Mouse (Mus musculus) fibroblast of lung, adult 2 months (primary cell): ENCODE data around the gene Psmd9.

Experiments used
- DNase-seq: peaks from one replicate; pipeline ENCODE4 v3.0.0-alpha.2; 2011; ENCODE audit warnings: low read depth

Psmd9 gene

GRCm38 (mm10) chr5:123137044-123137909 is 31.9 kb upstream of the Psmd9 start:
- DNase-seq, result peak; percentile 89

GRCm38 (mm10) chr5:123137910-123138229 is 31.3 kb upstream of the Psmd9 start:
- DNase-seq, result no peak

GRCm38 (mm10) chr5:123138230-123138911 is 30.8 kb upstream of the Psmd9 start:
- peak; percentile 78 for DNase-seq

- DNase-seq, result no peak
Observed at GRCm38 (mm10) chr5:123138953-123139721, 30.1 kb upstream of the Psmd9 start.

- DNase-seq, result no peak
Observed at GRCm38 (mm10) chr5:123139722-123140627, 29.2 kb upstream of the Psmd9 start.

- peak; percentile 89 for DNase-seq
Observed at GRCm38 (mm10) chr5:123140694-123141554, 28.3 kb upstream of the Psmd9 start.

- DNase-seq, result no peak
Observed at GRCm38 (mm10) chr5:123141555-123142160, 27.6 kb upstream of the Psmd9 start.

GRCm38 (mm10) chr5:123142161-123143157 is 26.8 kb upstream of the Psmd9 start, which contains the start of gene Setd1b:
Gene Setd1b, plus strand, starts transcription at chr5:123142193.
- no peak for DNase-seq

- no peak for DNase-seq
Observed at GRCm38 (mm10) chr5:123143251-123143970, 25.8 kb upstream of the Psmd9 start.

- no peak for DNase-seq
Observed at GRCm38 (mm10) chr5:123143971-123144745, 25.1 kb upstream of the Psmd9 start.

GRCm38 (mm10) chr5:123144746-123145590 is 24.2 kb upstream of the Psmd9 start:
- DNase-seq, result no peak

- no peak for DNase-seq
Observed at GRCm38 (mm10) chr5:123146357-123146756, 22.9 kb upstream of the Psmd9 start.

- no peak for DNase-seq
Observed at GRCm38 (mm10) chr5:123147569-123147968, 21.6 kb upstream of the Psmd9 start.

- no peak for DNase-seq
Observed at GRCm38 (mm10) chr5:123148073-123148722, 21.0 kb upstream of the Psmd9 start.

GRCm38 (mm10) chr5:123149451-123150400 is 19.5 kb upstream of the Psmd9 start:
- DNase-seq, result no peak
